Mouse (Mus musculus): ENCODE measurements around the gene Tent5d.

DNA sequence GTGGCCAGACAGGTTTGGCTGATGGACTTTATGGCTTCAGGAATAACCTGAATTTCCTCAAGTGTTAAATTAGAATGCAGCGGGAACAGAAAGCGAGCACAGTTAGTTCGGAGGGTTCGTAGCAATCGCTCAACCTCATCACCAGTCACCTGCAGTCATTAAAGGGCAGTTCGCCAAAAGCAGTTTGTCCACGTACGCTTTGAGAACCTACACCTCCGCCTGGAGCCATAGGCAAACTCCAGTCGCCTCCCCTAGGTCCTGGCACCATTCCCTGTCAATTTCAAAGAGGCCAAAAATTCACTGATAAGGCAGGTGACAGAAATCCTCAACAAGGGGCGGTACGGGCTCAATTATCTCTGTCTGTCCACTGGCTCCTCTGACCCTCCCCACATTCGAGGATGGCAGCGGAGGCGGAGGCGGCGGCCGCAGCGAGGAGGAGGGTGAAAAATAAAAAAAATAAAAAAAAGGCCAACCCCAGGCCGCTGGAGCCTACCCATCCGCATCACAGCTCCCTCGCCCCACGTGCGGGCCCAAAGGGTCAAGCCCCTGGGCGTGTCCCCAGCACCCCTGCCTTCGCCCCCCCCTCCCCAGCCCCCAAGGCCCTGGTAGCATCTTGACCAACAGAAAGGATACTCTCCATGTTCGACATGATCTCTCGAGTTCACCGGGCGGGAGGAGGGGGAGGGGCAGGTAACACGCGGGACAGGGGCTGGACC, 23.3 kb downstream of the Tent5d start:
- no peak for TF ChIP-seq CTCF (IDR thresholded peaks at IDR 0.05; ENCODE audit: borderline replicate concordance, extremely low read depth, insufficient read depth, insufficient read length)
- TF ChIP-seq POLR2A (IDR thresholded peaks at IDR 0.05; ENCODE audit: borderline replicate concordance, extremely low read depth, insufficient read depth, insufficient read length, poor library complexity, severe bottlenecking), result no peak
